Mouse (Mus musculus) embryonic facial prominence, embryonic 11.5 days (tissue): Measurements from ENCODE around the gene Rpl11. TPM values are rescaled to one million over a fixed set of nuclear protein-coding genes. Genes with fewer than 3 reads are reported as not detected.
"Not testable (repeated sequence)": the region's sequence is repeated elsewhere in the genome, so short reads cannot be mapped to it uniquely, and the experiment has no call there.

ENCODE experiments used
- ATAC-seq: fragments of 200-750 bp; cut with Nextera tagmentation; replicated peaks from 2 replicates; pipeline ENCODE4 v1.8.0; 2017; ENCODE audit warnings: low read depth; ENCODE audit not compliant: insufficient number of reproducible peaks, low FRiP score, low TSS enrichment
- DNase-seq: peaks from one replicate; pipeline ENCODE4 v3.0.0-alpha.2; 2015; ENCODE audit warnings: low spot score
- H3K27ac ChIP-seq: fragments of 300-500 bp; sonication (generic); replicated peaks from 2 replicates; pipeline ENCODE4 v1.5.1; 2014; ENCODE audit warnings: mild to moderate bottlenecking, low read depth, low read length, control low read depth
- H3K27me3 ChIP-seq: fragments of 300-500 bp; sonication (generic); 2 replicates; pipeline ENCODE4 v1.6.1; 2014; ENCODE audit warnings: mild to moderate bottlenecking, low read length, moderate library complexity, mixed read lengths; ENCODE audit not compliant: control insufficient read depth, insufficient read depth
- H3K36me3 ChIP-seq: fragments of 300-500 bp; sonication (generic); replicated peaks from 2 replicates; pipeline ENCODE4 v1.6.1; 2014; ENCODE audit warnings: low read depth, mild to moderate bottlenecking, low read length, moderate library complexity, mixed read lengths; ENCODE audit not compliant: control insufficient read depth, insufficient read depth
- H3K4me1 ChIP-seq: fragments of 300-500 bp; sonication (generic); 2 replicates; pipeline ENCODE4 v1.6.1; 2014; ENCODE audit warnings: low read length, mixed read lengths; ENCODE audit not compliant: control insufficient read depth, insufficient read depth
- H3K4me2 ChIP-seq: fragments of 300-500 bp; sonication (generic); 2 replicates; pipeline ENCODE4 v1.6.1; 2014; ENCODE audit warnings: low read depth, mild to moderate bottlenecking, control low read depth, low read length, moderate library complexity
- H3K4me3 ChIP-seq: fragments of 300-500 bp; sonication (generic); 2 replicates; pipeline ENCODE4 v1.5.1; 2014; ENCODE audit warnings: low read depth, low read length, control low read depth
- H3K9ac ChIP-seq: fragments of 300-500 bp; sonication (generic); replicated peaks from 2 replicates; pipeline ENCODE4 v1.6.1; 2014; ENCODE audit warnings: mild to moderate bottlenecking, control low read depth, low read length
- H3K9me3 ChIP-seq: fragments of 300-500 bp; sonication (generic); replicated peaks from 2 replicates; pipeline ENCODE4 v1.6.1; 2016; ENCODE audit warnings: mild to moderate bottlenecking, low read length, inconsistent platforms, mixed read lengths; ENCODE audit not compliant: control insufficient read depth
- WGBS: fragments of 180-500 bp; shearing (Covaris S2); extraction: QIAGEN DNeasy Blood & Tissue Kit; methylation state at CpG from one replicate; pipeline ENCODE4 v1.1.7; 2014; 5-methylcytosine and 5-hydroxymethylcytosine counted together
- polyA plus RNA-seq: library from polyadenylated mRNA; unstranded; fragments of >200 nt; fragmentation: Nextera tagmentation; extraction: Ambion mirVana; gene quantifications from 2 replicates; pipeline ENCODE4 v1.2.1, GENCODE M21; 2014

Rpl11 gene
- polyA plus RNA-seq, 1 experiment from 2014 or later: 410 TPM

DNA sequence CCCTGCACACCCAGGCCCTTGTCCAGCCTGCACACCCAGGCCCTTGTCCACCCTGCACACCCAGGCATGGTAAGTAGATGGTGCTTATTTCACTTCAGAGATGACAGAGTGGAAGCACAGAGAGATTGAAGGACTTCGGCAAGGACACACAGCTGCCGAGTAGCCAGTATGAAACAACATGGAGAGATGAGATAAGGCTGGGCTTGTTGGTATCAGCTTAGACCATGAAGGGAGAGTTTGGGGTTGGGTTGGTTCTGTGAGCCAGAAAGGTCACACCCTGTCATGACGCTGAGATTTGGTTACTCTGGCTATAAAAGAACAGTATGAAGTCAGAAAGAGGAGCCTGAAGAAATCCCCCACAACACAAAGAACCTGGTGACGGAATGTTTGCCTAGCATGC lies 16.1 kb upstream of the Rpl11 start:
- Histone ChIP-seq H3K4me3 (no peak overlapping the region), H3K4me1 (peaks cover 3% of the 10 kb centered on the region; the same call in 1 of the 2 replicates), H3K36me3 (no peaks in the 10 kb centered on the region), H3K27ac (no peak overlapping the region), H3K27me3 (no peaks in the 10 kb centered on the region), H3K9ac (no peak overlapping the region), H3K9me3 (no peaks in the 10 kb centered on the region), H3K4me2 (no peak overlapping the region)
- no peak for DNase-seq
- ATAC-seq: no peak
- WGBS: 74% methylated on average over 4 of the region's 4 CpGs

DNA sequence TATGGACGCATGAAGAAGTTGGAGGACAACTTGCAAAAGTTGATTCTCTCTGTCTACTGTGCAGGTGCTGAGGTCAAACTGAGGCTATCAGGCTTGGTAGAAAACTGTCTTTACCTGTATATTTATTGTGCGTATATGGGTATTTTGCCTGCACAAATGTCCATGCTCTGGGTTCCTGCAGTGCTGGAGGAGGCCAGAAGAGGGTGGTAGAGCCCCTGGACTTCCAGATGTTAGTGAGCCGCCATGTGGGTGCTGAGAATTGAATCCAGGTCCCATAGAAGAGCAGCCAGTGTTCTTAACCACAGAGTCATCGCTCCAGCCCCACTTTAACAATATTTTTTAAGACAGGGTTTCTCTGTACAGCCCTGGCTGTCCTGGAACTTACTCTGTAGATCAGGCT lies 9.9 kb upstream of the Rpl11 start:
- Histone ChIP-seq H3K4me3 (no peak overlapping the region), H3K27me3 (no peaks in the 10 kb centered on the region), H3K4me2 (no peak overlapping the region), H3K9ac (no peak overlapping the region), H3K9me3 (no peaks in the 10 kb centered on the region), H3K4me1 (no peaks in the 10 kb centered on the region), H3K27ac (no peak overlapping the region), H3K36me3 (no peaks in the 10 kb centered on the region)
- ATAC-seq (no peak), DNase-seq (no peak)
- WGBS: 89% methylated on average over 4 of the region's 4 CpGs

DNA sequence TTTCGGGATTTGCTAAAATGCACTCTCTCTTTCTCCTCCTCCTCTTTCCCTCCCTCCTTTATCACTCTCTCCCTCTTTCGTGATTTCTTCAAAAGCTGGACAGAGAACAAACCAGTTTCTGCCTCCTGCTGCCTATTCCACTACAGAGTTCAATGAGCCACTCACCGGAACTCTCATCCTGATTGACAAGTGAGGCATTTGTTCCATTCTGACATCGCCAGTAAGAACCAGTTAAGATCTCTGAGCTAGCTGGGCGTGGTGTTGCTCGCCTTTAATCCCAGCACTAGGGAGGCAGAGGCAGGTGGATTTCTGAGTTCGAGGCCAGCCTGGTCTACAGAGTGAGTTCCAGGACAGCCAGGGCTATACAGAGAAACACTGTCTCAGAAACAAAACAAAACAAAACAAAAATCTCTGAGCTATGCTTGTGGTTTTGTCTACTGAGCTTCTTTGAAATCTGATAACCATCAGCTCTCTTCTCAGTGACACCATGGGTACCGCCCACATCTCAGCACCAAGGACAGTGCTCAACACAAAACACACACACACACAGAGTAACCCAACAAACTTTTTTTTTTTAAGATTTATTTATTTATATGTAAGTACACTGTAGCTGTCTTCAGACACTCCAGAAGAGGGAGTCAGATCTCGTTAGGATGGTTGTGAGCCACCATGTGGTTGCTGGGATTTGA lies 6.7 kb upstream of the Rpl11 start:
- not testable (repeated sequence) for H3K4me2 ChIP-seq, H3K9ac ChIP-seq, H3K9me3 ChIP-seq, H3K27me3 ChIP-seq, ATAC-seq, H3K4me1 ChIP-seq, H3K4me3 ChIP-seq, H3K27ac ChIP-seq, H3K36me3 ChIP-seq
- DNase-seq: peak; percentile 44
- WGBS: 62% methylated on average over 9 of the region's 9 CpGs

GRCm38 (mm10) chr4:136057916-136058315 lies 4.7 kb upstream of the Rpl11 start:
- H3K4me2 ChIP-seq: no peak overlapping the region
- no peak overlapping the region for H3K27ac ChIP-seq
- H3K36me3 ChIP-seq: no peaks in the 10 kb centered on the region
- WGBS: 89% methylated on average over 5 of the region's 5 CpGs
- DNase-seq (no peak), ATAC-seq (no peak)
- no peak overlapping the region for H3K9ac ChIP-seq
- no peaks in the 10 kb centered on the region for H3K4me1 ChIP-seq
- no peaks in the 10 kb centered on the region for H3K9me3 ChIP-seq
- H3K27me3 ChIP-seq: no peaks in the 10 kb centered on the region
- no peak overlapping the region for H3K4me3 ChIP-seq

DNA sequence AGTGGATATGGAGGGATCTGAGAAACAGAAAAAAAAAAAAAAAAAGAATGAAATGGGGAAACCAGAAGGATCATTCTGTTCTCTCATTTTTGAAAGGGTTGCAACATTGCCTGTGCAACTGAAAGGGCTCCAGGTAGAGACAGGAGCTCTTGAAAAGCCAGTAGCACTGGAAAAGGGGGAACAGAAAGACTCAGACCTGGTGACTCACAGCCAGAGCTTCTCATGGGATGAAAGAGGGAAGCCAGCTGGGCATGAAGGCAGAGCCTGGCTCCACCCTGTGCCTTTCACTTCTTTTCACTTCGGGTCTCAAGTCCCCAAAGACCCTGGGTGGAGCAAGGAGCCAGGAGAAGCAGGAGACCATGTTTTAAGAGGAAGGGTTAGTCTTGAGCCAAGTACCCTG lies 2.8 kb upstream of the Rpl11 start:
- Histone ChIP-seq H3K27me3 (no peaks in the 10 kb centered on the region), H3K4me1 (peaks cover 6% of the 10 kb centered on the region), H3K36me3 (no peaks in the 10 kb centered on the region; the same call in 1 of the 2 replicates), H3K27ac (no peak overlapping the region), H3K9me3 (no peaks in the 10 kb centered on the region), H3K4me3 (no peak overlapping the region), H3K4me2 (no peak overlapping the region), H3K9ac (no peak overlapping the region)
- 53% methylated on average over 1 of the region's 1 CpGs for WGBS
- ATAC-seq (no peak), DNase-seq (no peak)

- no peak overlapping the region for H3K4me2 ChIP-seq
- DNase-seq (no peak), ATAC-seq (peak; percentile 9; the same call in 1 of the 2 replicates)
- H3K4me3 ChIP-seq: no peak overlapping the region
- H3K36me3 ChIP-seq: peaks cover 13% of the 10 kb centered on the region
- peaks cover 6% of the 10 kb centered on the region for H3K4me1 ChIP-seq
- WGBS: 75% methylated on average over 5 of the region's 5 CpGs
- no peak overlapping the region for H3K9ac ChIP-seq
- H3K27ac ChIP-seq: no peak overlapping the region
- H3K27me3 ChIP-seq: no peaks in the 10 kb centered on the region
- H3K9me3 ChIP-seq: no peaks in the 10 kb centered on the region
Observed at GRCm38 (mm10) chr4:136053843-136054242, 615 bp upstream of the Rpl11 start.

DNA sequence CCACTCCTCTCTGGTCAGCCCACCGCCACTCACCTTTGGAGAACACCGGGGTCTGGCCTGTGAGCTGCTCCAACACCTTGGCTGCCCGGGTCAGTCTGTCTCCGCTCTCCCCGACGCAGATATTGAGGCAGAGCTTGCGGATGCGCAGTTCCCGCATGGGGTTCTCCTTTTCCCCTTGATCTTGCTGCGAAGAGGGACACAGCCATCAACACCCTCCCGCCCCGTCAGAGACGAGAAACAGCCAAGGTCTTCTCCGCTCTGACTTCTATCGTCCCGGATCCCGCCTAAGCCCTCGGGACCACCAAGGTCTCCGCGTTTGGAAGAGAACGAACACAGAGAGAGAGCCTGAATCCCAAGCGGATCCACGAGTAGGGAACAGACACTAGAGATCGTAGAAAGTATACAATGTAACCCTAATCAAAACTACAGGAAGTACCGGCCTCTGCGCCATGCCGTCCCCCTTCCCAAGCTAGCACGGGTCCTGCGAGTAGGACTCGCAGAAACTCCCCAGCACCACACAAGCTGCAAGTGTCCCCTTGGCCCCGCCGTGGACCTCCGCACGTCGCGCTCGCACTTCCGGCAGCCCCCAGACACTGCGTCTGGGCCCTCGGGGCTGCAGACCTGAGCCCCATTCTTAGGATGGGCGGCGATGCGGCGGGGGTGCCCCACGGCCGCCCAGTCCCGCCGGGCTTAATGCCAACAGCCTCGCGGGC lies 538 bp downstream of the Rpl11 start:
- DNase-seq (peak; percentile 64), ATAC-seq (peak; percentile 76)
- under 1% methylated on average over 50 of the region's 50 CpGs for WGBS
- peak overlapping the region; percentile 99 for H3K9ac ChIP-seq
- no peaks in the 10 kb centered on the region for H3K27me3 ChIP-seq
- peaks cover 6% of the 10 kb centered on the region for H3K4me1 ChIP-seq
- H3K4me3 ChIP-seq: peak overlapping the region; percentile 100
- H3K36me3 ChIP-seq: peaks cover 14% of the 10 kb centered on the region
- H3K27ac ChIP-seq: peak overlapping the region; percentile 88
- H3K4me2 ChIP-seq: peak overlapping the region; percentile 87
- H3K9me3 ChIP-seq: no peaks in the 10 kb centered on the region

DNA sequence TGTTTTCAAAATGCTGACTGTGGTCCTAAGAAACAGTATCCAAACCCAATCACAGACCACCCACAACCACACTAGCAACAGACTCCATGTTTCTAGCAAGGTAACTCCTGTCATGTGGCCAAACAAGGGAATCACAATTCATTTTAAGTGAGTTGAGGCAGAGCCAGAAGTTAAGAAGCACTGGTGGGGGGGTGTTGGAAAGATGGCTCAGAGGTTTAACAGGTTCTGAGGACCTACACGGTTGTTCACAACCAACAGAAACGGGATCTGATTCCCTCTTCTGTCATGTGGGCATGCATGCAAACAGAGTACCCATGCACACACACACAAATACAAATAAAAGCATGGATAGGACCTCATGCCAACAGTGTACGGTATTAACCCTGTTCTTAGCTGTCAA lies 1.2 kb downstream of the Rpl11 start:
- Histone ChIP-seq H3K4me2 (peak overlapping the region; percentile 87), H3K4me1 (peaks cover 6% of the 10 kb centered on the region), H3K27ac (no peak overlapping the region; the same call in 1 of the 2 replicates), H3K27me3 (no peaks in the 10 kb centered on the region), H3K4me3 (peak overlapping the region; percentile 100), H3K36me3 (peaks cover 14% of the 10 kb centered on the region), H3K9ac (peak overlapping the region; percentile 99), H3K9me3 (no peaks in the 10 kb centered on the region)
- ATAC-seq (no peak), DNase-seq (peak; percentile 18)
- WGBS: 4% methylated on average over 3 of the region's 3 CpGs
